Mouse (Mus musculus) megakaryocyte, embryonic 14.5 days (primary cell): Measurements from ENCODE around the gene Rtn4rl1.

Source experiments
- FLI1 ChIP-seq: IDR thresholded peaks from 2 replicates; pipeline ENCODE4 v1.6.1; 2012; ENCODE audit warnings: low read length, inconsistent platforms, mixed read lengths
- GATA1 ChIP-seq: IDR thresholded peaks from 3 replicates; pipeline ENCODE4 v1.6.1; 2012; ENCODE audit warnings: mixed read lengths, low read length, inconsistent platforms, borderline replicate concordance

DNA sequence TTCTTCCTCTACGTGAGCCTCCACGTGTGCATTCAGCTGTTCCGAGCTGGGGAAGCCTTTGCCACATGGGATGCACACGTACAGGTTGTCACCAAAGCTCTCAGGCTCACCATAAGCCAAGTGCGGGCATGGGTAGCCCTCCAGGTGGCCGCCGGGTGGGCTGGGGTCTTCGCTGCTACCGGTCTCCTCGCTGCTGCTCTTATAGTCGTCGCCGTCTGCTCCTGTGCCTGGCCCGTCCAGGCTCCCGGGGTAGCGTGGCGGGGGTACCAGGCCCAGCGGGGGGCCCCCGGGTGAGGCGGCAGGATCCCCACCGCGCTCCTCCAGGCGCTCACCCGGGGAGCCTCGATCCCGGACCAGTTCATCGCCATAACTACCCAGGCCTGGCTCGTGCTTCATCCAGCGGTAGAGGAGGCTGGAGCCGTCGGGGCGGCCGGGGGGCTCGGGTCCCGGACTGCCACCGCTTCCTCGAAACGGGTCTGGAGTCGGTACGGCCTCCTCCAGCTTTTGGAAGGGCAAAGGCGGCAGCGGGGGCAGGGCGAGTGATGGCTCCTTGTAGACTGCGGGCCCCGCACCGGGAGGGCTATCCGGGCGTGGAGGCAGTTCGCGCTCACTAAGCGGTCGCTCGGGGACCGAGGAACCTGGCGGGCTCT is 27.3 kb upstream of the Rtn4rl1 start:
- TF ChIP-seq GATA1 (no peak), FLI1 (no peak)
